Mouse (Mus musculus): ENCODE data around the gene Zfand2b.

Gene Zfand2b

DNA sequence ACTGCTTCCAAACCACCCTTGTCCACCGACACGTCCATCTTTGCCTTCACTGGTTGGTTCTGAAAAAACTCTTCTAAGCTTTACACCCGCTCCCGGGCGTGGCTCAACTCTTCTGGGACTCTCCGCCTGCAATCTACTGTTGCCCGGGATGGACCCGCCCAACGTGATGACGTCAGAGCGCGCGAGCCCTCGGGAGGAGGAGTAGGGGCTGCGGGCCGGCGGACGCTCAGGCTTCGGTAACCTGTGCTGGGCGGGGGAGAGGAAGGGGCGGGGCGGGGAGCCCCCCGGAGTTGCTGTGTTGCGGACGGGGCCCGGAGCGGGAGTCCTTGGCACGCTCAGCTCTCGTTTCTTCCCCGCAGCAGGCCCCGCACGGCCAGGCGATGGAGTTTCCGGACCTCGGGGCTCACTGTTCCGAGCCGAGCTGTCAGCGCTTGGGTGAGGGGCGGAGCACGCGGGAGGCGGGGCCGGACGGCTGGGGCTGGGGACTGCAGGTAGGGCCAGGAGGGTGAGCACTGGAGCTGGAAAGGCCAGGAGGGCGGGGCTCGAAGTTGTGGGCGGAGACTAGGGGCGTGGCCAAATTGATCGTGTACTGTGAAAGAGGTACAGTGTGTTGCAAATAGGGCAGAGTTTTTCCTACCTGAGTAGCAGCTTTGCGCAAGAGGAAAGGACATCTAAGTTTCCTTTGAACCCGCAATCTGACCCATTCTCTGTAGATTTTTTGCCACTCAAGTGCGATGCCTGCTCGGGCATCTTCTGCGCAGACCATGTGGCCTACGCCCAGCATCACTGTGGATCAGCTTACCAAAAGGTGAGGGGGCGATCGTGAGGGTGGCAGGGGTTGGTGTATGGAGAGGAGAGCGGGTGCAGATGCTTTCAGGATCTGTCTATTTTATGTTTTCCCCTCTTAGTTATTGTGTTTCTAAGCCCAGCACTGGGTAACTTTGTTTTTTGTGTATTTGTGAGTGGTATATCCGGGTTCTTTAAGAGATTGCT lies at the start of gene Zfand2b:
Zfand2b (plus strand) TSS at position 175 of the 993 bp plus-strand sequence.
- peak; percentile 82 for DNase-seq (ENCODE audit: low spot score)

DNA sequence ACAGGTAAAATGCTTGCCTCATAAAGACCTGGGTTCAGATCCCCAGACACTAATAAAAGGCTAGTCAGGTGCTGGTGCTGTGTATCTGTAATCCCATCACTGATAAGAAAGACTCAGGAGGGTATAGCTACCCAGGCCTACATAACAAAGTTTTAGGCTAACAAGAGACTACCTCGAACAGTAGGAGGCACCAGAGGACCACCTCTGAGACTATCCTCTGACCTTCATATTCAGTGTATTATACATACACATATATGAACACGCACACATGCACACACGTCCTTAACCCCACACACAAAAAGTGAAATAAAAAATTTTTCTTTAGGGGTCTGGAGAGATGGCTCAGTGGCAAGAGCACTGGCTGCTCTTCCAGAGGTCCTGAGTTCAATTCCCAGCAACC lies 46.2 kb upstream of the Zfand2b start:
- DNase-seq (ENCODE audit: low spot score) = no peak

DNA sequence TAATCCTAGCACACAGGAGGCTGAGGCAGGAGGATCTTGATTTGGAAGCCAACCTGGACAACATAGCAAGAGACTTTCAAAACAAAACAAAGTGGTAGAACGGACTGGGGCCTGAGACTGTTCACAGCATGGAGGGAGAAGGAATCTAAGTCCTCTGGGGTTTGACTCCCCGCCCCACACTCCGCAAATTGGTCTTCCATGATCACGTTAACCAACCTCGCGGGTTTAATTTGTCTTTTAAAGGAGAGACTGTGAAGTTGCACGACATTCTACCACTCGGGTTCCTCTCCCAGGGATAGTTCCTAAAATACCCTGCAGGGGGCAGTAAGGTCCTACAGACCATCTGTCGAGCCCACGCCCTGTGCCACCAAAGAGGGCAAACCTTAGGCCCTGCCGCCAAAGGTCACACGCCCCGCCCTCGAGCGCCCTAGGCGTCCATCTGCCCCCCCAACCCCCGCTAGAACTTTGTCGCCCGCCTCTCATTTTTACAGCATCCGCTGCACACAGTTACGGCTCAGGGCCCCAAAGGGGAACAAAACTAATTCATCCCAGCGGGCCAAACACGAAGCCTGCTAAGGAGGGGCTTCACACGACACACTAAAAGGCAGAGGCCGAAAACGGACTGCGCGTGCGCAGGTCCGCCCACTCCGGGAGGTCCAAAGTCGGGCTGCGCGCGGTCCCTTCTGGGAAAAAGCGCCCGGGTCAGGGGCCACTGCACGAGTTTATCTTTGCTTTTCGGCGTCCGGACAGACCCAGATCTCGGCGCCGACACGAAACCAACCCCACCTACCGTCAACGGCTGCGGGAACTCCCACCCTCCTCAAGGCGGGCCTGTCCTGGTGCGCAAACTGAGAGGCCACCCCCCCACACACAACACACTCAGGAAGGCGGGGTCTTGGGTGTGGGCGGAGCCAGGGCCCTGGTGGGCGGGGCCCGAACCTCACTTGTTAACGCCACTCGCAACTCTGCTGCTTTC lies 43.8 kb upstream of the Zfand2b start, which contains the start of gene Nhej1:
Nhej1 (minus strand) TSS at position 855 of the 976 bp plus-strand sequence.
- DNase-seq (ENCODE audit: low spot score) = peak; percentile 90

DNA sequence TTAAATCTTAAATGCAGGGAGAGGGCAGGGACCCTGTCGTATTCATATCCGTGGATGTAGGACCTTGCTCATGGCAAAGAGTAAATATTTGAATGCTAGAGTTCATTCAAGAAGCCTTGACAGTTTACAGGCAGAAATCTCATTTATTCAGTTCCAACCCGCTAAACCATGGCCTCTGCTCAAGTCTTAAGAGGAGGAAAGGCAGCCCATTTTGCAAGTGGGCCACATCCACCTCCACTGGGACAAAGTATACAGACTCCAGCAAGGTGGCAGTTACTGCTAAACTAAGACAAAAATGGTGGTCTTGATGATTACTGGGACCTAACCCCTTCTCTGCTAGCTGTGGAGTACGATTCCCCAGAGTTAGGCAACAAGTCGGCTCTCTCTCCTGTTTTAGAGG lies 43.0 kb upstream of the Zfand2b start:
- DNase-seq (ENCODE audit: low spot score) = no peak

DNA sequence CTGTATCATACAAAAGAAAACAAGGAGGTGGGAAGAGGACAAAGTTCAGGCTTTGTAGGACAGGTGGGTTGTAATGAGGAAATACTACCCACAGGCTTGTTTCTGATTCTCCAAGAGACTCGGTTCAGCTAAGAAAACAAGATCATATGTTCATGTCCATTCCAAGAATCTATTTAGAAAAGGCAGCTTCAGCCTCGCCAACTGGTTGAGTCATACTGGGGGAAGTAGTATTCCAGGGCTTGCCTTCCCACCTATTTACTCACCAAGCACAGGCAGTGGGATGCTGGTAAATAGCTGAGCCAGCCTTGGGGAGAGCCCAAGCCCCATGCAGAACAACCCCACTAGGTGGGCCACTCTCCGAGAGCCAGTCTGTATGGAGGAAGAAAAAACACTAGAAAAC lies 39.8 kb upstream of the Zfand2b start:
- DNase-seq (ENCODE audit: low spot score) = no peak

DNA sequence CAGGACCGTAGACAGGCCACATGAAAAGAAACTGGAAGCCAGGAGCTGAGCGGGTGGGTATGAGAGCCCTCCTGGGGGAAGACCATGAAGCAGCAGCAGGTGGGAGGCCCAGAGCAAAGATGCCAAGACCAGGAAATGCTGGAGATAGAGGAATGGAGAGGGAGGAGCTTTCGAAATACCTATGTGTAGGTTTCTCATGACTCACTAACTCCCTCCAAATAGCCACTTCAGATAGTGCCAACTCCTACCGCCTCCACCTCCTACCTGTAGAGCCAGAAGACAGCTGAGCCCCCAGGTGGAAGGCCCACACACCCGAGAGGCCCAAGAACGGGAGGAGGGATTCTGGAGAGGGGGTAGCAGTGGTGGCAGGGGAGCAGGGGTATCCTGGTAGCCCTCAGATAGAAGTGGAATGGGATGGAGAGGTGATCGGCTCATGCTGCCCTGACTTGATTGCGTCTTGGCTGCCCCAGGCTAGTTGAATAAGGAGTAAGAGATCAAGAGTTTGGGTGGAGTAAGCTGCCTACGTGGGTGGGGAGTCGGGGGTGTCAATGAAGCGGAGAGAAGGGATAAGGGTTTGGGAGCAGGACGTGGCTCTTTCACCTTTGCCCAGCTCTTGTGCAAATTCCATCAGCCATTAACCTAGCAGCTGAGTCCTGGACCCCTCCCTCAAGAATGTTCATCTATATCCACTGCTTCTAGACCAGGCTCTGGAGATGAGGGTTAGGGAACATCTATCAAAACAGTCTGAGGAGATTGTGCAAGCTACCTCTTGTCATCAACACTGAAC lies 34.8 kb upstream of the Zfand2b start, which contains the start of gene Slc23a3:
Slc23a3 (minus strand) TSS at position 470 of the 787 bp plus-strand sequence.
- DNase-seq (ENCODE audit: low spot score) = no peak

DNA sequence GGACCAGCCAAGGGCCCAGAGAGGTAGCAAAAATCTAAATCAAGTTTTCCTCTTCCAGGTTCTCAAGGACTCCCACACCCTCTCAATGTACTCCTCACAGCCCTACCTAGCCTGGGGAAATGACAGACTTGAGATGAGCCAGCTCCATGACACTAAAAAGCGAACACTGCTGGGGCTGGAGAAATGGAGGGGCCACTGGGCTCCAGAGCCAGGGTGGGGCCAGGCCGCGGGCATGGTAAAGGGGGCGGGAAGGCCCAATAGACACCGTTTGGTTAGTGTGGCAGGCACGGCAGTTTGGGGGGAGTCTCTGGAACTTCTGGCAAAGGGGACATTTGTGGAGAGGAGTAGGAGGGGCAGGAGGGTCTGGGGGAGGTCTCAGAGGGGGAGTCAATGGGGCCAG lies 32.2 kb upstream of the Zfand2b start:
- no peak for DNase-seq (ENCODE audit: low spot score)

DNA sequence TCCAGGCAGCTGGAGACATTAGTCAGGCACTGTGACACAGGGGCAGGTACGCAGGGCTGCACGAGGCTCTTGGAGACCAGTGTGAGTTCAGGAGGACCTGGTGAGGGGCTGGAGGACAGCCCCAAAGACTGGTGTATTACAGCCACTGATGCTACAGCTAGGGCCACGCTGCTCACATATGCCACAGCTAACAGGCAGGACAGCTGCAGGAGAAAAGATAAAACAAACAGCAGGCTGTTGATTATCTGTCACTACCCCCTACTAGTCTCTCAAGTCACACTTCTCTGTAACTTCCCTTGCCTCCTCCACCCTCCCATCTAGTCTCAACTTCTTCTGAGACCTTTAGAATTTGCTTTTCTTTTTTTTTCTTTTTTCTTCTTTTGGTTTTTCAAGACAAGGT lies 31.7 kb upstream of the Zfand2b start:
- DNase-seq (ENCODE audit: low spot score) = no peak

DNA sequence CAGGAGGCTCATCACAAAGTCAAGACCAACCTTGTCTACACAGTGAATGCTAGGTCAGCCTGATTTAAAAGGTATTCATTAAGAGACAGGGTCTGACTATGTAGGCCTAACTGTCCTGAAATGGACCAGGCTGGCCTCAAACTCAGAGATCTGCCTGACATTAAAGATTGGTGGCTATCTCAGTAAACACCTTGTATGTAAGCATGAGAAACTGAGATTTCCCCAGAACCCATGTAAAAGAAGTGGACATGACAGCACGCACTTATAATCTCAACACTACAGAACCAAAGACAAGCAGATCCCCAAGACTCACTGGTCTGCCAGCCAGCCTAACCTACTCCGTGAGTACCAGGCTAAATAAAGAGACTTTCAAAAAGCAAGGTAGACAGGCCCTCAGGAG lies 30.0 kb upstream of the Zfand2b start:
- no peak for DNase-seq (ENCODE audit: low spot score)

DNA sequence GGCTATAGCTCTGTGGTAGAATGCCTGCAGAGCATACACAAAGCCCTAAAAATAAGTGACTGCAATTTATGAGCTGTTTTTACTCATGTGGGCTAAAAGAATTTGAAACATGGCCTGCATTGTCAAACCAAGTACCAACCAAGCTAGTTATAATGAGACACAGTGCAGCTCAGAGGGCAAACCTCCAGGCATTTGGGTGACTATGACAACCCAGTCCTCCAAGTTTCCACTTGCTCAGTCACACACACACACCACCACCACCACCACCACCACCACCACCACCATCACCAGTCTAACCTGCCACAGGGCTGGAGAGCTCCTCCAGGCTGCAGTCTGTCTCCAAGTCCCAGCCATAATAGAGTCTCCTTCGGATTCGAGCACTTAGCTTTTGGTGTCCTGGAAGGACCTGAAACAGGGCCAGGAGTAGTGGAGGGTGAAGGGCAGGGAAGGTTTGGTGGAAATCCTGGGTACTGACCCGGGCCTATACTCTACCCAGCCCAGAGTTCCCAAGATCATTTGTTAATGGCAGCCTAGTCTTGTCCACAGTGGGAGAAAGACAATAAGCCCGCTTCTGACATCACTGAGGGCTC lies 27.8 kb upstream of the Zfand2b start:
- DNase-seq (ENCODE audit: low spot score) = no peak

DNA sequence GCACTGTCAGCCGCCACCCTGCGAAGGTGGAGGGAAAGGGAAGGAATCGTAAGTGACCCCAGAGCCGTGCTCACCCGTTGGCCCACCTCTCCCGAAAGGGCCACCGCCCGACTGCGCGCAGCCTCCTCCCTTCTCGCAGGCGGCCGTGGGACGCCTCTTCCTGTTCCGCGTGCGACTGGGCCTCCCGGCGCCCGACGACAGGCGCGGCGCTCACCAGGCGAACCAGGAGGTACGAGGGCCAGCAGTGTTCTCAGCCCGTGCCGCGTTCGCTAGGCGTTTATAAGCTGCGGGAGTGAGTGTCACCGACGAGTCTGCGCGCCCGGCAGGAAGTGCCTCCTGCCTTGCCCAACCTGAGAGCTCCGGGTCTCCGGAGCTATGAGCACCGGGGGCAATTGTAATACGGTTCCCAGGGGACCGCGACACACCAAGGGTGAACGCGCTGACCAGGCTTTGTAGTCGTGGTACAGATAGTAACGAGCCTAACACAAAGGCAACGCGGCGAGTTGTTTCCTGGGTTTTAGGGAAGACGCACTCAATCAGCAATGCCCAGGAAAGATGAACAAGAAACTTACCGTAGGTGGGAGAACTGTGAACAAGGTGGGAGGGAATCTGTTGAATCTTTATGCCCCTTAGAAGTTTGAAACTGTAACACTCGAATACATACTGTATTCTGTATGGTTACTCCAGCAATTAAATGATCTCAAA lies 26.8 kb upstream of the Zfand2b start:
- DNase-seq (ENCODE audit: low spot score) = no peak

DNA sequence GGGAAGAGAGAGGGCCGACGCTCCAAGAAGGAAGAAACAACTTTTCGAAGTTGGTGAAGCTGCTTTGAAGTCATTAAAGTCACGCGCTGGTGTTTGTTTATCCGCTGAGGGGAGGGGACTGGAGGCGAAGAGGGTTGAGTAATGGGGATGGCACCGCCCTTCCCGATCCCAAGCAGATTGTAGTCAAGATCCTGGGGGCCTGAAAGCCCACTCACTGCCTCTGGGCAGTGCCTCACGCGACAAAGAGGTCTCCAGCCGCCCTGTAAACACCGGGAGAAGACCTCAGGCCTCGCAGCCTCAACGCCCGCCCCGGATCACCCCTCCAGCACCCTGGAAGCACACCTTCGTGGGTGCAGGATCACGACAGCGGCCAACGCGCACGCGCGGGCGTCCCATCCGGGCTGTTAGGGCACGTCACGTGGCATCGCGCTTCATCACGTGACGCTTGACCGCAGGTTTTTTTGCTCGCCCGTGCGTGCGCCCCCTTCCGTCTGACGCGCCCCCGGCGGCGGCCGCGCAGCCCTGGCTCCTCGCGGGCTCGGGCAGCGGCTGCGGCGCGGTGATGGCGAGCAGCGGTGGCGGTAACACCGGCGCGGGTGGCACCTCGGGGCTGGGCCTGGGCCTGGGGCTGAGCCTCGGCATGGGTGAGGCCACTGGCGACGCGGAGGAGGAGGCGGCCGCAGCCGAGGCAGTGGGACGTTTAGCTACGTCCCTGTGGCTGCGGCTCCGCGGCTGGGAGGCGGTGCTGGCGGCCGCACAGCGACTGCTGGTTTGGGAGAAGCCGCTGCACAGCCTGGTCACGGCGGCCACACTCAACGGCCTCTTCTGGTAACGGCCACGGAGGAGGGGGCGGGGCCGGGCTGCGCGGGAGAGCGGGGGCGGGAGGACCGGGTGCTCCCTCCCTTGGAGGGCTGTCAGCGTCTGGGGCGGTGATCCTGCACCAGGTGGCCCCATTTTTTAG lies 25.9 kb upstream of the Zfand2b start, which contains the start of the genes Cnppd1 and Retreg2:
Cnppd1 (minus strand) TSS at position 411 of the 961 bp plus-strand sequence.
Retreg2 (plus strand) TSS at position 478 of the 961 bp plus-strand sequence.
- peak; percentile 93 for DNase-seq (ENCODE audit: low spot score)

DNA sequence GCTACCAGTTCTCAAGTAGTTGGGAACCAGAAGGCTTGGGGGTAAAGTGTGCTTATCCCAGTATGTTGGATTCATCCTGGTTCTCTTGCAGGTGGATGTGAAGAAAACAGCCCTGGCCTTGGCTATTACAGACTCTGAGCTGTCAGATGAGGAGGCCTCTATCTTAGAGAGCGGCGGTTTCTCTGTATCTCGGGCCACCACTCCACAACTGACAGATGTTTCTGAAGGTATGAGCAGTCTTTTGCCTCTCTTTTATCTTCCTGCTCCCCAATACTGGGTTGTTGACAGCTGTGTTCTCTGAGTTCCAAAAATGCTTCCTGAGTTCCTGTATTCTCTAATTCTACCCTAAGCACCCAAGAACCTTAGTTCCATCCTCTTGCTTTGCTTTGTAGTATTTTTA lies 22.9 kb upstream of the Zfand2b start:
- DNase-seq (ENCODE audit: low spot score) = no peak

DNA sequence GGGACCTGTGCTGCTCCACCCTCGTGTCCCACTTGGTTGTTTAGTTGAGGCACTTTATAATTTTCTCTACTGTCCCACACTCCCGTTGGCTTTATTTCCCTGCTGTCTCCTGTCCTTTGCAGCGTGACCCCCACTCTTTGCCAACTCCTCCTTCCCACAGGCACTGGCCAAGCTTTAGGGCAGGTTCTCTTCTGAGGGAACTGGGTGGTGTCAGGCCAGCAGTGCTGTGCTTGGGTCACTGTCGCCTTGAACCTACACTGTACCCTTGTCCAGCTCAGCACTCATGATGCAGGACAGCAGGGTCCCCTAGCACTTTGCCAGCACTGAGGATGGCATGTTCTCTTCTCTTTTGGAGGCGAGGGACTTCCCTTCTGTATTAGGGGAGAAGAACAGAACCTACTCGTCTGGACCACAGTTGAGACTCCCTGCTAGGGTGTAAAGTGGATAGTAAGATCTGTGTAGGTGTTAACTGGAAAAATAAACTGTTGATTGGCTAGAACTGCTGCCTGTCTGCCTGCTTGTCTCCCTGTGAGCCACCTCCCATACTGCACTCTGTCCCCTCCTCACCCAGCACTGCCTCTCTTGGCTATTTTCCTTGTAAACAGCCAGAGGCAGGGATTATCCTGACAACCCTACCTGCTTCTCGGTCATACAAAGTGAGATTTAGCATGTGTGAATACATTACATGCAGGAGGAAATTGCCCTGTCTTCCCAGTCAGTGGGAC lies 20.9 kb upstream of the Zfand2b start:
- no peak for DNase-seq (ENCODE audit: low spot score)

DNA sequence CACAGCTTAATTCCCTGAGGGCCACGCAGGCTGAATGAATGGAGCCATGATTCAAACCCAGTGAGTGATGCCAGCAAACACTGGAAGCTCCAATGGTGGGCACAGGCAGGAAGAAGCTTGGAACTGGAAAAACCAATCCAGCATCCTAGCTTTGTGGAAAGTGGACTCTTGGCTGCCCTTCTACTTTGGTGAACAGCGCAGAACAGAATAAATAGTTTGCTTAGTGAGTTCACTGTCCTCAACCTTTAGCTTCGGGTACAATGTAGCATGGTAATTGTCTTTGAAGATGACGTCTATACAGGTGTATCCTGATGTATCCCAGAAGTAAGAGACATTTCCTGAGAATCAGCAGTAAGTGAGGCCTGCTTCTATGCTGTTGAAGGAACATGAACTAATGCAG lies 19.7 kb upstream of the Zfand2b start:
- no peak for DNase-seq (ENCODE audit: low spot score)

DNA sequence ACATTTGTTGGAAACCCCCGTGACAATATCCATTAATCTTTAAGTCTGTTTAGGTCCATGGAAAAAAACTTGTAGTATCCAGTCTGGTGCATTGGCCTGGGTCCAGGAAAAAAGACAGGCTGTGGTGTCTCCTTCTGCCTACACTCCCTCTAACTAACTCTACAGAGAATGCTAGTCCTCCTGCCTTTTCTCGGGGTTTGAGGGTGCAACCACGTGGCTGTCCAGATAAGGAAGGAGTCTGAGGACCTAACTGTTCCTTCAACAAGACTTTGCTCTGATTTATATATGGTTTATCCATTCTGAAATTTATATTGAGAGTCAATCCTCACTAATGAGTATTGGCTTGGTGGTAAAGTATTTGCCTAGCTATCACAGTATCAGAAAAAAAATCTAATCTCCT lies 12.6 kb upstream of the Zfand2b start:
- no peak for DNase-seq (ENCODE audit: low spot score)

DNA sequence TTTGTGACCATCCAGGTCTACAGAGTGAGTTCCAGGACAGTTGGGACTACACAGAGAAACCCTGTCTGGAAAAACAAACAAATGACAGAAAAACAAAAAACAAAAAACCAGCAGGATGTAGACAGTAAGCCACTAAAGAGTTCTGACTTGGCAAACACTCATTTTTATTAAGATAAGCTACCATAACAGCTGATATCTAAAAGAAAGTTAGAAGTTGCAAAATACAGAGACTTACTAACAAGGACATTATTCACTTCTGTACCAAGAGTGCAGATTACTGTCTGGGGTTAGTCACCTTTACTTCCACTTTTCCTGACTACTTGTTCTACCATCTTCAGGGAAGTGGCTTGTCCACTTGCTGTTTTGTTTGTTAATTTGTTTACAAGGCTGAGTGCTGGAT lies 9.5 kb upstream of the Zfand2b start:
- DNase-seq (ENCODE audit: low spot score) = no peak

DNA sequence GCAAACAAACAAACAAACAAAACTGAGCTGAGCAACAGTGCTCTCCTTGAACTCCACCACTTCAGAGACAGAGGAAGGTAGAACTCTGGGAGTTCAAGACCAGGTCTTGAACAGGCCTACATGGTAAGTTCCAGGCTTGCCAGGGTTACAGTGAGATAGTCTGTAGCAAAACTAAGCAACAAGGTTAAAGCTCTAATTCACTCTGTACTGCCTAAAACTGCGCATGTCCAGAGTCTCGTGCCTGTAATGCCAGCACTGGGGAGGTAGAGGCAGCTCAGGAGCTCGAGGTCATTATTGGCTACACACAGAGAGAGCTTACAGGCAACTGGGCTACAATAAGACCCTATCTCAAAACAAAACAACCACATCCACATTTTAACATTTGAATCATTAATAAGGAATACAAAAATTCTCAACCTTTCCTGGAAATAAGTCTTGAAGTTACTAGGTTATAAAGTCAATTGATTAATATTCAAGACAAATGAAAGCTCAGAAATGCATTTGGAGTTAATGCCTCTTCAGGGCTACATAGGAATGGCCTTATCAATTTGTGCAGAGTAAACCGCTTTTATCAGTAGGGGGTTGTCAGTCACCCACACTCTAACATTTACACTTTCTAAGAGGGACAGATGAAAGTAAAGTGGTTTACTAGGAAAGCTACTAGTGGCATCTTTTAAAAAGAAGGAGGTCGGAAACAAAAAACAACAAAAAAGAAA lies 8.7 kb upstream of the Zfand2b start:
- DNase-seq (ENCODE audit: low spot score) = no peak

Data from layer of hippocampus, adult 9-10 months (tissue).